Mouse (Mus musculus) cerebral cortex, adult 2 months (tissue): ENCODE data around the gene Amer2.

Source experiments
- WGBS: fragments of 180-500 bp; shearing (Covaris S2); methylation state at CpG from one replicate; pipeline ENCODE4 v1.1.7; 2018; 5-methylcytosine and 5-hydroxymethylcytosine counted together

Gene Amer2

DNA sequence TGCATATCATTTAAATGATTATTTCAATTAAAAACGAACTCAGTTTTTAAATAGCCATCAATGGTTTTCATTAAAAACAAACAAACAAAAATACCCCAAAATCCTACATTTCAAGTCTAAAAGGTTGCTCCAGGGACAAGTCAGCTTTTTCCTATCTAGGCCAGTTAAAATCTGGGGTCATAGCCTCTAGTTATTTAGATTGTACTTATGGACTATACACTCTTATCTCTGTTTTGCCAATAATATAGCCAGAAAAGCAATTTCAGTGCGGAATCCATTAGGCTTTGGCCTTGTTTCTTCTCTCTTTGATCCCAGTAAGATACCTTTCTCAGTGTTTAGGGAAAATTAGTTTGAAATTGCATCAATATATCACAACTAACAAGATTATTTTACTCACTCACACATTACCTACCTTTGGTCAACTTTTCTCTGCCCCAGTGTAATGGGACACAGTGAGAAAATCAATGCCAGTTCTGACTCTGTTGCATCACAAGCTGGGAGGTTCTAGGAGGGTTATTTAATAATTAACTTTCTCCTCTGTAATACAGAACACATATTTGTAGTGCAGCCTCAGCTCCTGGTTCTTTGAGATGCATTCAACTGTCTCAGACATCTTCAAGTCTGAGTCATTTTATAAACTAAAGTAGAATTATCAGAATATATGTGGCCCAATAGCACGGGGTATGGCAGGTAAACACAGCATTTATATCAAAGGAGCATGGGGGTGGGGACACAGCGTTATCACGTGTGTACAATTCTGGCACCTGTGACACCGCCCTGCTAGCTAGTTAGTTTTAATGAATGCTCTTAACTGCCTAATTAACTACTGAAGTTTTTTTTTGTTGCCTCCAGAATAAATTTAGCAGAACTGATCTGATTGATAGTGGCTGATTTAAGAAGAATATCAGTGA is 13.8 kb downstream of the Amer2 start:
- 59% methylated on average over 6 of the region's 6 CpGs for WGBS

DNA sequence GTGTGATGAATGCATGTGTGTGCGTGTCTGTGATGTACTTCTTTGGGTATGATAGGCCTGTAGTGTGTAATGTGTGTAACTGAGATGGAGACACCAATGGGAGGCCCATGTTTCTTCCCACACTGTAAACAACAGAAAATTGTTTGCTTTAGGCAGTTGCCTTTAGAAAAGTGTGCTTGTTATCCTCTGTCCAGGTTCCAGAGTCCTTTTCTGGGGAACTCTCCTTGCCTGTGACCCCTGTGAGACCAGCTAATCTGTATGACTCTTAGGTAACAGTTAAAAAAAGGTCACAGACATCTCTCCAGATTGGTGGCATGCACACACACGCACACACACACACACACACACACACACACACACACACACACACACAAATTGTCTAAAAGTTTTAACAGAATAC is 15.3 kb downstream of the Amer2 start:
- WGBS = 86% methylated on average over 2 of the region's 2 CpGs

DNA sequence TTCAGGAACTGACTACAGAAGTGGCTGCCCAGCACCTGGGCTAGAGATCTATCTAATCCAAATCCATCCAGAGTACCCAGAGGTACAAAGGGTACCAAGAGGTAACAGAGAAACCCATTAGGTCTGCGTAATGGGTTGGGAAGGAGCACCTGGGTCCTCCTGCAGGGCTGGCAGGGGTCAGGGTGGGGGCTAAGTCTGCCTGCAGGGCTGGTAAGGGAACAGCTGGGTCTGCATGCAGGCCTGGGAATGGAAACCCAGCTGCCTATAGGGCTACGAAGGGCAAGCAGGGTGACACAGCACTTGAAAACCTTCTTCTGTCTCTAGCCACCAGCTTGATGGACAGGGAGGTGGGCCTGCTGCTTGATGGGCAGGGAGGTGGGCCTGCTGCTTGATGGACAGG is 19.1 kb downstream of the Amer2 start:
- 88% methylated on average over 2 of the region's 2 CpGs for WGBS

DNA sequence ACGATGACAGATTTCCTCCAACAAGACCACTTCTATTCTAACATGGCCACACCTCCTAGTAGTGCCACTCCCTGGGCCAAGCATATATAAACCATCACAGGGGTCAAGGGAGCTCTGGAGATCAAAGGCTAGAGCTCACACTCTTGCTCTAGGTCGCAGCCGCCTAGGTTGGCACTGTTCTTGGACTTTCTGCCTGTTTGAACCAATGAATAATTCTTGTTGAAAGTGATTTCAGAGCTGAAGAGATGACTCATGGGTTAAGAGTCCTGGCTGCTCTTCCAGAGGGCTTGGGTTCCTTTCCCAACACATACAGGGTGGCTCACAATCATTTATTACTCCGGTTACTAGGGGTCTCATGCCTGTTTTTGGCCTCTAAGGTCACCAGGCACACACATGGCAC is 24.3 kb downstream of the Amer2 start:
- WGBS = 84% methylated on average over 4 of the region's 4 CpGs

DNA sequence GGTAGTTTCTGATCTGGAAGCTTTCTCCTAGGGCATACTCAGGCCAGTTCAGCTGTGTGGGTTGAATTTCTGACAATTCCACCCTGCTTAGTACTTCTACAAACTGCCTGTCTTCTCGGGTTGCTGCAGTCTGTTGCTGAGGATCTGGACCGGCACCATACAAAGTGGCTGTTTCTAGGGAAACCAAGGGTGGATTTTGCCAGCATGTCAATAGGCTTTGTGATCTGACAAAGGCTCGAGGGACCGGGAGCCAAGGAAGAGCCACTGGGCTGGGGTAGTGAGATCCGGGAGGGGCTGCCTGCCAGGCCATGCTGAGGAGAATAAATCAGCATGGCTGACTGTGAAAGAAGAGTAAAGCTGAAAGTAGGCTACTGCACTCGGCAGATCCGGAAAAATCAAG is 25.8 kb downstream of the Amer2 start:
- 33% methylated on average over 7 of the region's 7 CpGs for WGBS

DNA sequence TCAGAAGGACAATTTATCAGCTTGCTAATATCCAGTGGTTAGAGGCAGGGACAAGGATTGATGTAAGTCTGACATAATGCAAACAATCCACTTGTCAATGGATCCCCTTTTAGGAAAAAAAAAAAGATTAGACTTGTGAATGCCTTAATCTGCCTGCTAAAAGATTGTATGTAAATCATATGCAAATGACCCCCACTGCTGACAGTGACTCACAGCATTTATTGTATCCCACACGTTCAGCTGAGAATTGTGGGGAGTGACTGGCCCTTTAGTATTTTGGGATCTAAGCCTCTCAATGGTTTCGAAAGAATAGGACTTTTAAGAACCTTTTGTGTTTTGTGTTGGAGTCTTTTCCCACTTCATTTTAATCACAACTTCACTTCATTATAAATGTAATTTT is 30.2 kb downstream of the Amer2 start:
- WGBS = 38% methylated on average over 2 of the region's 2 CpGs

DNA sequence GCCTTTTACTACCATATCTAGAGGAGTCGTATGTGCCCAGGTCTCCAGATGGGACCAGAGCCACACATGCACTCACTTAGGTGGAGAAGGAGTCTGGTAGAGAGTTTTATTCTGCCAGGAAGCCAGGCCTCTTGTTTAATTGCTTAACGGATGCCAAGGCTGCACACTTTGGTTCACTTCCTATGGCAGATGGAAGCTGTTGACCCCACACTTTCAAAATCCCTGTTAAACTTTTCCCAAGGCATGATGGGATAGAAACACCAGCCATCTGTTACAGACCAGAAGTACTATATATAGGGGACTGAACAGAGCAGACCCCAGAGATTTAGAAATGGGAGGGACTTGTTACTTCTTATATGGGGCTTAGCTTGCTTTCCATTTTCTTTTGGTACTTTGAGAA is 32.8 kb downstream of the Amer2 start:
- 73% methylated on average over 2 of the region's 2 CpGs for WGBS

DNA sequence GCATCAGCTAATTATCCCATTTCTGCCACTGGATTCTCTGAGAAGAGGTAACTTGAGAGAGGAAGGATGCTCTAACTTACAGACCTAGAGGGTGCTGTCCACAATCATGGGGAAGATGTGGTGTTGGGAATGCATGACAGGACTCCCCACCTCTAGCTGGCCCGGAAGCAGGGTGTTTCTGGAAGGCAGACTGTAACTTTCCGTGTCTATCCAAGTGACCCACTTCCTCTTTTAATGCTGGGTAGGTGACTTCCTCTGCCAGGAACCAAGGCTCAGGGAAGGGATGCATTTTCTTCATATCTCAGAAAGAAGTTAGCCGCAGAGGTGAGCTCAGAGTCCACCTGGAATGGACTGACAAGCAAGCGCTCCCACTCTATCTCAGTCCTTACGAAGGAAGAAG is 33.5 kb downstream of the Amer2 start:
- 83% methylated on average over 5 of the region's 5 CpGs for WGBS

GRCm38 (mm10) chr14:60407319-60407718 is 34.3 kb downstream of the Amer2 start:
- 38% methylated on average over 9 of the region's 9 CpGs for whole genome bisulfite sequencing

DNA sequence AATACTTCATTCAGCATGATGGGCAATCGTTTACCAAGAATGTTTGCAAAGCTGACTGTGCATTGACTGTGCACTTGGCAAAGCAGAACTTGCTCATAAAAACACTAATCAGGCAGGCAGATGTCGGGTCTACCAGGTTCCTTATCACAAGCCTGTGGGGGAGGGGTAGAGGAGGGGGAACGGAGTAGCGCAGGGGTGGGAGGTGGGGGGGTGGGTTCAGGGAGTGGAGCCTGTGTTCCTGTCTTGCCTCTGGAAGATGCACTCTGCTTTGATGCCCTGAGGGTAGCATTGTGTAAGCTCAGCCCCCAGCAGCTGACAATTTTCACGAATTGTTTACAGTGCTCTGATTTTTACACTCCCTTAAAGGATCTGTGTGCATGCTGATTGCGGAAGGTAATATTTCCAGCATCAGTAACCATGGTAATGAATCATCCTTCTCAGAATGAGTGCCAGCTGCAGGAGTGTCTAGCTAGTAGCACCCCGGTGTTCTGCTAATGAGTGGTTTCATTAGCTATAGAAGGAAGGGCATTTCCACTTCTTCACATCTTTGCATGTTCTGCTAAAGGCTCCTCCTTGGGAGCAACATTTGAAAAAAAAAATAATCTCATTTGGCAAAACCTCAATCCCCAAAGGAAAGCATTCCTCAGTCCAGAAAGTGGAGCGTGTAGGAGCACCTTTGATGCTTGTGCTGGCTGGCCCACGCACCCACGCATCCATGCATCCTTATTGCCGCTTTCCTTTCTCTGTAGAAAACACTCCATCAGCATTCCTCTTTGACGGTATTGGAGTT is 36.8 kb downstream of the Amer2 start:
- 14% methylated on average over 12 of the region's 12 CpGs for WGBS

- 60% methylated on average over 6 of the region's 6 CpGs for WGBS
Observed at GRCm38 (mm10) chr14:60411229-60411628, 38.2 kb downstream of the Amer2 start.

DNA sequence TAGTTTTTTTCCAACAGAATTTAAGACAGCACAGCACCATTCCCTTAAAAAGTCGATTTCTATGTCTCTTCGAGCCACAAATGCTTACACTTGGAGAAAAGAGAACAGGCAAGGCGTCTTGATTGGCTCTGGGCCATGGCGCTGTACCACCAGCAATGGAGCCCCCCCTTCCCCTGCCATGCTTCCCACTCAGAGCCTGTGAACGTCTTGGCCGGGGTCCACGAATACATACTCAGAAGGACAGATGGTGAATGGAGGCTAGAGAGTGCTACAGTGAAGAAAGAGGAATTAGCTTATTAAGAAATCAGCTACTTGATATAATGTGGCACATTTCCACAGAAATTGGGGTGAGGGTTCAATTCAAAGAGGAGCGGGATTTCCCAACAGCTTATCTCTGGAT is 41.6 kb downstream of the Amer2 start:
- WGBS = 24% methylated on average over 8 of the region's 8 CpGs

GRCm38 (mm10) chr14:60417924-60418323 is 44.9 kb downstream of the Amer2 start:
- 48% methylated on average over 5 of the region's 5 CpGs for WGBS

- 76% methylated on average over 2 of the region's 2 CpGs for WGBS
Observed at GRCm38 (mm10) chr14:60422920-60423319, 49.9 kb downstream of the Amer2 start.

DNA sequence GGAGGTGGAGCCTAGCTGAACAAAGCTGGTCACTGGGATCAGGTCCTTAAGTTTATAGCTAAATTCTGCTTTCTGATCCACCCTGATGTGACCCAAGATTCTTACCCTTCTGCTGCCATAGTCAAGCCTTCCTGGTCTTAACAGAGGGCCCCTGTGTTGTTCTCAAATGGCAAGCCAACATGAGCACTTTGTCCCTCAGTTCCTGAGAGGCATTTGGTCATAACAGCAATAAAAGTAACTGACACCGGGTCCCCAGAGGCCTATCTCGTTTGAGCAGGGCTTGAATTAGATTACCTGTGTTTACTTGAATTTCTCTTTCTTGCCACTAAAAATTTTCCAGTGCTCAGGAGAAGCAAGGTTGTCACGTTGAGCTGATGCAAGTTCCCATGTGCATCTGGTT is 51.1 kb downstream of the Amer2 start:
- WGBS = 86% methylated on average over 3 of the region's 3 CpGs

GRCm38 (mm10) chr14:60425553-60425952 is 52.5 kb downstream of the Amer2 start:
- 91% methylated on average over 7 of the region's 7 CpGs for WGBS

- 59% methylated on average over 3 of the region's 3 CpGs for WGBS
Observed at GRCm38 (mm10) chr14:60427896-60428295, 54.8 kb downstream of the Amer2 start.

DNA sequence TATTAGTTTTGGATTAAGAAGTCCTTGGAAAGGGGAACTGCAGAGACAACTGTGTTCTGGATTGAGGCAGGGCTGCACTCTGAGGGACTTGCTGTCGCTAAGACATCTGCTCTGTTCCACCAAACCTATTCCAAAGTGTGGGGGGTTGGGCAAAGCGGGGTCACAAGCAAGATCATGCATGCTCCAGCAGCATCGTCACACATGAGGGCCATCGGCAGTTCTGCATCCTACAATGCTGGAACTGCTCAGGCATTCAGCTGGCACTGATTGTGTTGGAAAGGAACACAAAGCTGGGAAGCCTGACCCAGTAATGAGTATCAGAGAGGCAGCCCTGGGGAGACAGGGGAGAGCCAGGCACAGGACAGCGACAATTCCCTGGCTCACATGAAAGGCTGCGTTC is 56.5 kb downstream of the Amer2 start:
- 53% methylated on average over 6 of the region's 6 CpGs for WGBS

- WGBS = 66% methylated on average over 5 of the region's 5 CpGs
Observed at GRCm38 (mm10) chr14:60431515-60431914, 58.5 kb downstream of the Amer2 start.

DNA sequence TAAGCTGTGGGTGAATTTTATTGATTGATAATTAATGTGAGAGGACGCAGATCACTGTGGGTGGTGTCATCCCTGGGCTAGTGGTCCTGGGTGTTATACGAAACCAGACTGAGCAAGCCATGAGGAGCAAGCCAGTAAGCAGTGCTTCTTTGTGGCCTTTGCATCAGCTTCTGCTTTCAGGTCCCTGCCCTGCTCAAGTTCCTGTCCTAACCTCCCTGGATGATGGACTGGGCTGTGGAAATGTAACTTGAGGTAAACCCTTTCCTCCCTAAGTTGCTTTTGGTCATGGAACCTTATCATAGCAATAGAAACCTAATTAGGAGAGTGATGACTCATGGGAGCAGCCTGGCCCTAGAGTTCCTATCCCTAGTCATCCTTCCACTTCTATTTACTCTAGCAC is 59.1 kb downstream of the Amer2 start:
- WGBS = 95% methylated on average over 2 of the region's 2 CpGs

DNA sequence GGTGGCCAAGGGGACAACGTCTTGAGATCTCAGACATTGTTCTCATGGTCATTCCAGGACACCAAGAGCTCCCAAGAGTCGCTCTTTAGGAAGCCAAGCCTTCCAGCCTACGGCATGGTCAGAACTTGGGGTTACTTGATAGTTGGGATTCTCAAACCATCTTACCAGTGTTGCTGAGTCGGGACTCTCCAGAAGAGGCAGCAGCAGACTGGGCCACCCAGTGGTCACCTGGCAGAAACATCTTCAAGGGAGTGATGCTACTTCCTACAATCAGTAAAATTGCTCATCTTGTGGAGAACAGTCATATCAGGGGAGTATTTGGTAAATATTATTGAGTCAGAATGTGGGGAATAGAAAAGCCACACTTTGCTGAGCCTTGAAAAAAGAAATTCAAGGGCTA is 62.5 kb downstream of the Amer2 start:
- WGBS = 72% methylated on average over 4 of the region's 4 CpGs
